In the genomic region with DNA sequence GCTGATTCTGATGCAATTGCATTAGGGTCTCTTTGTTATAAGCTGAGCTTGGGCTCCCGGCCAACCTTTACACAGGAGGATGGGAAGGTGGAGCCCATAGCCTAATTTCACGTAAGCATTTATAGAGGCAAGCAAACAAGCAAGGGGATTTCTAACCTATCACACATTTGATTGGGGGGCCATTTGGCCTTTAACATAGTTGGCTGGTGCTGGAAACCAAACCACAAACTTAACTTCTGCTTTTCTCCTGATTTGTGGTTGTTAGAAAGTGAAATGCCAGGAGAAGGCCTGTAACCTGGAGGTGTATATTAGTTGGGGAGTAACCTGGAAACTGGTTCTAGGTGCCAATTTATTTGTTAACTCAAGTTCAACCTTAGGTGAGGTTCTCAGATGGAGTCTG, we compare ENCODE assay signal across 10 mouse cellular contexts. TPM values are rescaled to one million over a fixed set of nuclear protein-coding genes. Genes with fewer than 3 reads are reported as not detected.
"Had no signal": no experiment of that assay in that cellular context is flagged by ENCODE, and none has a peak within 500 bp of the region (broad histone marks: within the 10 kb centered on the region; RNA-seq: fewer than 3 reads in every experiment).

No protein-coding gene starts in this region.

- DNase-seq: kidney, postnatal 10 days; kidney, postnatal 36 days; layer of hippocampus, postnatal 36 days; liver, postnatal 0 days; lung, postnatal 10 days; lung, postnatal 36 days; midbrain, embryonic 14.5 days; thymus, adult 18-20 months; thymus, postnatal 36 days had no signal

- ATAC-seq: liver, postnatal 0 days had no signal

RNA-seq across cellular contexts. Expression of gene 4931423N10Rik, which starts 21.2 kb away (rescaled TPM):
- total RNA-seq: megakaryocyte-erythroid progenitor cell, adult 5-6 weeks had no signal
